Mouse (Mus musculus) neural tube, embryonic 11.5 days (tissue): ENCODE results near the gene Kbtbd8. TPM values are rescaled to one million over a fixed set of nuclear protein-coding genes. Genes with fewer than 3 reads are reported as not detected.

ENCODE experiments used
- ATAC-seq: fragments of 200-750 bp; cut with Nextera tagmentation; 2 replicates; pipeline ENCODE4 v1.8.0; 2017; ENCODE audit warnings: moderate number of reproducible peaks, mild to moderate bottlenecking, moderate TSS enrichment, moderate library complexity; ENCODE audit not compliant: insufficient read depth, low FRiP score, low TSS enrichment
- DNase-seq: peaks from one replicate; pipeline ENCODE4 v3.0.0-alpha.2; 2015; ENCODE audit warnings: low spot score
- H3K27ac ChIP-seq: fragments of 300-500 bp; sonication (generic); 2 replicates; pipeline ENCODE4 v1.5.1; 2014; ENCODE audit warnings: low read depth, mild to moderate bottlenecking, low read length
- H3K27me3 ChIP-seq: fragments of 300-500 bp; sonication (generic); 2 replicates; pipeline ENCODE4 v1.6.1; 2014; ENCODE audit warnings: mild to moderate bottlenecking, low read length, mixed read lengths; ENCODE audit not compliant: control insufficient read depth, insufficient read depth
- H3K36me3 ChIP-seq: fragments of 300-500 bp; sonication (generic); 2 replicates; pipeline ENCODE4 v1.6.1; 2014; ENCODE audit warnings: mild to moderate bottlenecking, low read length, moderate library complexity, mixed read lengths; ENCODE audit not compliant: control insufficient read depth, insufficient read depth
- H3K4me1 ChIP-seq: fragments of 300-500 bp; sonication (generic); 2 replicates; pipeline ENCODE4 v1.6.1; 2014; ENCODE audit warnings: low read length, mixed read lengths; ENCODE audit not compliant: control insufficient read depth, insufficient read depth
- H3K4me2 ChIP-seq: fragments of 300-500 bp; sonication (generic); 2 replicates; pipeline ENCODE4 v1.6.1; 2014; ENCODE audit warnings: low read depth, mild to moderate bottlenecking, moderate library complexity
- H3K4me3 ChIP-seq: fragments of 300-500 bp; sonication (generic); 2 replicates; pipeline ENCODE4 v1.5.1; 2014; ENCODE audit warnings: low read depth, low read length
- H3K9ac ChIP-seq: fragments of 300-500 bp; sonication (generic); 2 replicates; pipeline ENCODE4 v1.6.1; 2014; ENCODE audit warnings: mild to moderate bottlenecking, low read length
- H3K9me3 ChIP-seq: fragments of 300-500 bp; sonication (generic); 2 replicates; pipeline ENCODE4 v1.6.1; 2016; ENCODE audit warnings: low read length; ENCODE audit not compliant: control insufficient read depth
- WGBS: fragments of 180-500 bp; shearing (Covaris S2); extraction: QIAGEN DNeasy Blood & Tissue Kit; methylation state at CpG from one replicate; pipeline ENCODE4 v1.1.7; 2014; 5-methylcytosine and 5-hydroxymethylcytosine counted together
- polyA plus RNA-seq: library from polyadenylated mRNA; unstranded; fragments of >200 nt; fragmentation: Nextera tagmentation; extraction: Ambion mirVana; gene quantifications from 2 replicates; pipeline ENCODE4 v1.2.1, GENCODE M21; 2014

The Kbtbd8 gene
- polyA plus RNA-seq, 1 experiment from 2014 or later = 12.8 TPM

GRCm38 (mm10) chr6:95108437-95108836 is 8.6 kb upstream of the Kbtbd8 start:
- DNase-seq = no peak
- H3K36me3 ChIP-seq = no peaks in the 10 kb centered on the region
- H3K9me3 ChIP-seq = no peaks in the 10 kb centered on the region
- H3K4me3 ChIP-seq = no peak overlapping the region
- no peak overlapping the region for H3K9ac ChIP-seq
- no peak overlapping the region for H3K4me2 ChIP-seq
- H3K27ac ChIP-seq = no peak overlapping the region
- H3K4me1 ChIP-seq = no peaks in the 10 kb centered on the region
- H3K27me3 ChIP-seq = no peaks in the 10 kb centered on the region
- ATAC-seq = no peak

GRCm38 (mm10) chr6:95109691-95110450 is 7.2 kb upstream of the Kbtbd8 start:
- Histone ChIP-seq H3K4me2 (no peak overlapping the region), H3K4me1 (no peaks in the 10 kb centered on the region), H3K4me3 (no peak overlapping the region), H3K9ac (no peak overlapping the region), H3K27ac (no peak overlapping the region), H3K9me3 (no peaks in the 10 kb centered on the region), H3K36me3 (no peaks in the 10 kb centered on the region), H3K27me3 (no peaks in the 10 kb centered on the region)
- DNase-seq (no peak), ATAC-seq (no peak)
- WGBS = 86% methylated on average over 6 of the region's 6 CpGs

GRCm38 (mm10) chr6:95112015-95112414 is 5.0 kb upstream of the Kbtbd8 start:
- 73% methylated on average over 5 of the region's 5 CpGs for WGBS
- no peak for ATAC-seq
- no peaks in the 10 kb centered on the region for H3K27me3 ChIP-seq
- no peak overlapping the region for H3K9ac ChIP-seq
- no peaks in the 10 kb centered on the region for H3K9me3 ChIP-seq
- no peak overlapping the region for H3K27ac ChIP-seq
- DNase-seq = no peak
- no peak overlapping the region for H3K4me3 ChIP-seq
- H3K4me1 ChIP-seq = no peaks in the 10 kb centered on the region
- no peak overlapping the region for H3K4me2 ChIP-seq
- H3K36me3 ChIP-seq = no peaks in the 10 kb centered on the region

- DNase-seq (no peak), ATAC-seq (no peak)
- H3K4me3 ChIP-seq = no peak overlapping the region
- no peaks in the 10 kb centered on the region for H3K4me1 ChIP-seq
- no peaks in the 10 kb centered on the region for H3K9me3 ChIP-seq
- 67% methylated on average over 8 of the region's 8 CpGs for WGBS
- H3K36me3 ChIP-seq = no peaks in the 10 kb centered on the region
- no peak overlapping the region for H3K9ac ChIP-seq
- no peaks in the 10 kb centered on the region for H3K27me3 ChIP-seq
- no peak overlapping the region for H3K4me2 ChIP-seq
- H3K27ac ChIP-seq = no peak overlapping the region
Observed at GRCm38 (mm10) chr6:95116513-95116912, 527 bp upstream of the Kbtbd8 start.

- ATAC-seq (peak; percentile 100), DNase-seq (peak; percentile 98)
- WGBS = under 1% methylated on average over 86 of the region's 103 CpGs
- no peaks in the 10 kb centered on the region for H3K4me1 ChIP-seq
- peak overlapping the region; percentile 83 for H3K27ac ChIP-seq
- H3K27me3 ChIP-seq = no peaks in the 10 kb centered on the region
- H3K36me3 ChIP-seq = no peaks in the 10 kb centered on the region
- peak overlapping the region; percentile 50 for H3K4me2 ChIP-seq
- peak overlapping the region; percentile 81 for H3K9ac ChIP-seq
- H3K9me3 ChIP-seq = no peaks in the 10 kb centered on the region
- peak overlapping the region; percentile 86 for H3K4me3 ChIP-seq
Observed at GRCm38 (mm10) chr6:95117614-95118541, 838 bp downstream of the Kbtbd8 start.

GRCm38 (mm10) chr6:95119389-95119788 is 2.3 kb downstream of the Kbtbd8 start:
- DNase-seq = no peak
- WGBS = 91% methylated on average over 3 of the region's 3 CpGs

GRCm38 (mm10) chr6:95149931-95150534 is 33.0 kb downstream of the Kbtbd8 start:
- no peak for DNase-seq
- Histone ChIP-seq H3K4me3 (no peak overlapping the region), H3K27me3 (no peaks in the 10 kb centered on the region), H3K27ac (no peak overlapping the region), H3K4me2 (no peak overlapping the region), H3K9me3 (no peaks in the 10 kb centered on the region), H3K36me3 (no peaks in the 10 kb centered on the region), H3K4me1 (no peaks in the 10 kb centered on the region), H3K9ac (no peak overlapping the region)
- 54% methylated on average over 6 of the region's 6 CpGs for WGBS
- no peak for ATAC-seq

More at GRCm38 (mm10) chr6:95119389-95119788, 2.3 kb downstream of the Kbtbd8 start:
- Histone ChIP-seq H3K4me3 (no peak overlapping the region), H3K27ac (no peak overlapping the region), H3K9me3 (no peaks in the 10 kb centered on the region), H3K4me2 (0 out of 2 replicates have a peak overlapping the region, but pooled peaks have one; percentile 9), H3K9ac (no peak overlapping the region), H3K27me3 (no peaks in the 10 kb centered on the region), H3K36me3 (no peaks in the 10 kb centered on the region), H3K4me1 (no peaks in the 10 kb centered on the region)
- no peak for ATAC-seq

- Histone ChIP-seq H3K4me1 (no peaks in the 10 kb centered on the region), H3K4me3 (no peak overlapping the region), H3K27ac (no peak overlapping the region), H3K9ac (no peak overlapping the region), H3K36me3 (no peaks in the 10 kb centered on the region), H3K27me3 (no peaks in the 10 kb centered on the region), H3K4me2 (no peak overlapping the region), H3K9me3 (no peaks in the 10 kb centered on the region)
- ATAC-seq = no peak
- DNase-seq = no peak
- WGBS = 81% methylated on average over 4 of the region's 4 CpGs
Observed at GRCm38 (mm10) chr6:95150885-95151284, 33.8 kb downstream of the Kbtbd8 start.
